Mouse (Mus musculus) urinary bladder, postnatal 14 days (tissue): ENCODE results near the gene Hist1h2ba.

ENCODE experiments used
- DNase-seq: peaks from one replicate; pipeline ENCODE4 v3.0.0; 2021; ENCODE audit warnings: low spot score

Gene Hist1h2ba

DNA sequence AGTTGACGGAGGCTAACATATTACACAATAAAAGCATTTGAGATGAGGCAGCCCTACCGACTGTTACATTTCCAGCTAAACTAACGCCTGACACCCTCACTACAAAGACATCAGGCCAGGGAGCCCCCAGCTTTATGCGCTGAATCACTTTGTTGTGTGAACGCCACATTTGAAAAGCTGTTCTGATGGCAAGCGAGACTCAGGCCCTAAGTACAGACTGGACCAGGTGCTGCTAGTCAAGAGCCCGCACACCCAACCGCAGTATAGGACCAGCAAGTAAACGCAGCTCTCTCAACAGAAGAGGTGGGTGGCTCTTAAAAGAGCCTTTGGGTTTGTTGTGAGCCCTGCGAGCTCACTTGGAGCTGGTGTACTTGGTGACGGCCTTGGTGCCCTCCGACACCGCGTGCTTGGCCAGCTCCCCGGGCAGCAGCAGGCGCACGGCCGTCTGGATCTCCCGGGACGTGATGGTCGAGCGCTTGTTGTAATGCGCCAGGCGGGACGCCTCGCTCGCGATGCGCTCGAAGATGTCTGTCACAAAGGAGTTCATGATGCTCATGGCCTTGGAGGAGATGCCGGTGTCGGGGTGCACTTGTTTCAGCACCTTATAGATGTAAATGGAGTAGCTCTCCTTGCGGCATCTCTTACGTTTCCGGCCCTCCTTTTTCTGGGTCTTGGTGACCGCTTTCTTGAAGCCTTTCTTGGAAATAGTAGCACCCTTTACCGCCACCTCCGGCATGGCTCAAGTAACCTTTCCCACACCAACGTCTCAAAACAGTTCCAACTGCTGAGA is at the start of gene Hist1h2ba:
Gene Hist1h2ba, minus strand, starts transcription at position 736 of the 790 bp plus-strand sequence.
- DNase-seq: no peak

GRCm38 (mm10) chr13:23972271-23972670 is 38.3 kb upstream of the Hist1h2ba start:
- no peak for DNase-seq

GRCm38 (mm10) chr13:23971870-23972269 is 37.9 kb upstream of the Hist1h2ba start:
- DNase-seq: no peak

- no peak for DNase-seq
These were observed 31.0 kb upstream of the Hist1h2ba start for GRCm38 (mm10) chr13:23964909-23965308.

GRCm38 (mm10) chr13:23959776-23960175 is 25.8 kb upstream of the Hist1h2ba start:
- DNase-seq: no peak

GRCm38 (mm10) chr13:23950928-23951327 is 17.0 kb upstream of the Hist1h2ba start:
- peak; percentile 22 for DNase-seq

DNA sequence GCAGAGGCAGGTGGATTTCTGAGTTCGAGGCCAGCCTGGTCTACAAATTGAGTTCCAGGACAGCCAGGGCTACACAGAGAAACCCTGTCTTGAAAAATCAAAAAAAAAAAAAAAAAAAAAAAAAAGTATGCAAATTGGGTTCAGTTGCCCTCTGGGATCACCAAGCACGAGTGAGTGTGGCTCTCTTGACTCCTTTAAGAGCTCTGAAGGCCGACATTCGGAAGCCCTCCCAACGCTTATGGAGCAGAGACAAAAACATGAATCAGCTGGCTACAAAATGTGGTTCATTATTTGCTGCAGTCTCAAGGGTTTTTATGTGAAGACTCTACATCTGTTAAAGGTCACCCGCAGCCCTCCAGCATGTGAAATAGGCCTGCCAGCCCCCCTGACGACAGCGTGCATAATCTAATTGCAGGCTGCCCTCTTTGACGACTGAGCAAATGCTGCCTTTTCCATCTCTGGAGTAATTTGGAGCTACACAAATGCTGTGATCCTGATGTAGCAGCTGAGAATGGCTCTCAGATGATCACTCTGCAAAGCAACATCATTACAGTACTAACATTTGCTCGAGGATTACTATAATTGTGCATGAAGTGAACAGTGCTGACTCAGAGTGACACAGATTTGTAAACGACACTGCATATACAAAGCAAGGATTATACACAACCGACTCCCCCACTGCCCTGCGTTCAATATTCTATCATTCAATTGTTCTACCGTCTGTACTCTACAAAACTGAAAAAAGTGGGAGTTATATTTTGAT is 15.7 kb upstream of the Hist1h2ba start:
- no peak for DNase-seq

DNA sequence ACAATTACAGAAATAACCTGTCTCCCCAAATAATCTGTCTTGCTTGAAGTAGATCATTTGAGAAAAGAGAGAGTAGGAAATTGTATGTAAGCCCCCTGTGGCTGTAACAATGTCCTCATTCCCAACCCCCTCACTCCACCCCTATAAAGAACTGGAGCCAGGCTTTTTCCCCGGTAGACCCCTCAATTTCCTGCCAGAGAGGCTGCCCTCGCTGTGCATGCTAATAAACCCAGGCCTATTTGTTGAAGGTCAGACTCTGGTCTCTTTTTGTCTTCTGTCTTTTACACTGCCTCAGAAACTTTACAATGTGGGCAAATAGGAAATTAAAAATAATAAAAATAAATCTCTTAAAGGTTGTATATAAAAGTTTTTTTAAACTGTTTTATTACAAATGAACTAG is 12.3 kb upstream of the Hist1h2ba start:
- DNase-seq: no peak

- no peak for DNase-seq
These were observed 8.9 kb upstream of the Hist1h2ba start for GRCm38 (mm10) chr13:23942861-23943260.

DNA sequence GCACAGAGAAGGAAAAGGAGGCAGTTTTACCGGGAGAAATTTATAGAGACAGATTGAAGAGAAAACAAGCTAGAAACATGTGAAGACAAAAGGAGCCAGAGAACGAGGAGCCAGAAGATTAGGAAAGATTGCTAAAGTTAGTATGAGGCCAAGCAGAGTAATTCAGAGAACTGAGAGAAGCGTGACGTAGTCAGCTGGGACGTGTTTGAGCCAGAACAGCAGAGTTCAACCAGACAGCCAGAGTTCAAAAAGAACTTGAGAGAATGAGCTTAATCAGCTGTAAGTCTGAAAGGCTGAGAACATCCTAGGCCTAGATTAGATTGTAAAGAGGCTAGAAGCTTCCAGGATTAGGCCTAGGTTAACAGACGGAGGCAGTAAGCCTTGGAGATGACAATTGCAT is 6.3 kb upstream of the Hist1h2ba start:
- no peak for DNase-seq

DNA sequence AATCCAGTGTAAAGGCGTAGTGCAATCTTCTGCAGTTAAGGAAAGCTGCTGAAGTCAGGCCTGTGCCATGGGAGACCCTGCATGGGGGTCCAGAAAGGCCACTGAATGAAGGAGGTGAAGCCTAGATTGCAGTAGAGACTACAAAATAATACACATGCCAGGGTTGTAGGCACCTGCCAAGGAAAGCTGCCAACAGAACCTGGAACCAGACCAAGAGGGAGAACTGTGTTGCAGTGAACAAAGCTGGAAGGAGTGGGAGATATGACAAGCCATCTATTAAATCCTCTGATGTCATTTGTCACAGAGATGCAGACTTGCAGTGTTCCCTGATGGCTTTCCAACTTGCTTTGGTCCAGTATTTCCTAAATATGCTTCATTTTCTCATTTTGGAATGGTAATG is 4.7 kb upstream of the Hist1h2ba start:
- DNase-seq: no peak

DNA sequence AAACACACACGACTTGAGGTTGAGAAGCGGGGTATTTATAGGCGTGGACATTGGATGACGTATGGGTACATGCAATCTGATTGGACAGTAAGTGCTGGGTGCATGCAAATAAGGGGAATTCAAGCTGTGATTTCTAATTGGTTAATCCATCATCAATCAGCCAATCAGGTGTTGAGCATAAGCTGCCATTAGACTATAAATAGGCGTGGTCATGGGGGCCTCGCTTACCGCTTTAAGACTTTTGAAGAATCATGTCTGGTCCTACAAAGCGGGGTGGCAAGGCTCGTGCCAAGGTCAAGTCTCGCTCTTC is 210 bp upstream of the Hist1h2ba start, which contains the start of gene Hist1h2aa:
Gene Hist1h2aa, plus strand, starts transcription at position 252 of the 310 bp plus-strand sequence.
- no peak for DNase-seq

DNA sequence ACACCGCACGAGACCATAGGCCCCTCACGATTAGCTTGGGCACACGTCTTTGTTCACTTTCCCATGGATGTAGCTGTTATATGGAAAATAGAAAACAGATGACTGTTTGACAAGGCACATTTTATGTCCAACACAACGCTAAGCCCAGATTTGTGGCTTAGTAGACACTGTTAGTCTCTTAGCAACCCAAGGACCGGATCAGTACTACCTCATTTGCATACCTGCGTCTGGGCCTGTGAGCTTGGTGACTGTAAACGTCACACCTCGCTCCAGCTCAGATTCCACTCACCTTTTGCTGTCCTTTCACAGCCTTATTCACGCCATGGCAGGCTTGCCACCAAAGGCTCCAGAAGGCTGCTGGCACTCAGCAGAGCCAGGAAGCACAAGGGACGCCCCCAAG is 3.1 kb downstream of the Hist1h2ba start:
- DNase-seq: no peak

GRCm38 (mm10) chr13:23930461-23930860 is 3.5 kb downstream of the Hist1h2ba start:
- DNase-seq: no peak

GRCm38 (mm10) chr13:23928637-23929036 is 5.3 kb downstream of the Hist1h2ba start:
- peak; percentile 30 for DNase-seq

- no peak for DNase-seq
These were observed 8.2 kb downstream of the Hist1h2ba start for GRCm38 (mm10) chr13:23925792-23926191.

DNA sequence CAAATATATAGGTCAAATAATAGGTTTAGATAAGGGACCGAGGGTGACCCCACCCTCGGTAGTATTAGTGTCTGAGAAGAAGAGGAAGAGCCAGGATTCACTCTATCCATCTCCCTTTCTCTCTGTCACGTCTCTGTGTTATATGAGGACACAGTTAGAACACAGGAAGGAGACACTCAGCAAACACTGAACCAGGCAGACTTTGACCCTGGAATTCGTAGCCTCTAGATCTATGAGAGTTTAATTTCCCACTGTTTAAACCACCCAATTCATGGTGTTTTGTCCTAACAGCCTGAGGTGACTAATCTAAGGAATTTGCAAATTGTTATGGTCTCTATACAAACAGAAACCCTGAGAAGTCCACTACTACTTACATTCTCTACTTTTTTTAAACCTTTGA is 16.3 kb downstream of the Hist1h2ba start:
- DNase-seq: no peak

- no peak for DNase-seq
These were observed 17.8 kb downstream of the Hist1h2ba start for GRCm38 (mm10) chr13:23916132-23916531.

DNA sequence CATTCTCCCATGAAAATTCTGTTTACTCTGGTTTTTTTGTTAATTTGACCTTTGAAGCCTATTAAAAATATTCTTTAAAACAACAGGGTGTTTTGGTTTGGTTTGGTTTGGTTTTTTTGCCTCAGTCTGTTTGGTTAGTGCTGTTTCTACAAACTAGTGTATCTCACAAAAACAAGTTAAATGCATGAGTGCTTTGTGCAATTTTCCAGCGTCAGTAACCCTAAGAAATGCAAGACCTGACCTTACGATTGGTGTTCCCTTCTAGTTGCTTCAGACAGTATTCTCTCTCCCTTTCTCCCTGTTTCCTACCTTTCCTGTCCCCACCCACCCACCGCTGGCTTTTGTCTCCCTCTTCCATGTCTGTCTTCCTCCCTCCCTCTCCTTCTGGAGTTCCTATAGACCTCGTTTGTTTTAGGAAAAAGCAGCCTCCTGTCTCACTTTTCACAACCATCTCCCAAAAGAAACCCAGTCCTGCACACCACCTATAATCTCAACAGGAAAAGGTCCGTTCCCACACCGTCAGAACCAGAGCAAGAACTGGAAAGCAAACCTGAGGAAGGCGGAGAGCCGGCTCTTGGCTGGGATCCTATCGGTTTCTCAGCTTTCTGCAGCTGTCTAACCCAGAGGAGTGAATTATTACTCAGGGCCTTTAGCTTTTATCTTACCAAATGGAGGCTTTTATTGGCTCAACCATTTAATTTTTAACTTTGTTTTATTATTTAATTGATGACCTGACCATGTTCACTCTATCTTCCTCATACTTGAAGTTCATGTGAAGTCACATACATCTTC is 19.4 kb downstream of the Hist1h2ba start, which contains the start of gene Slc17a4:
Gene Slc17a4, minus strand, starts transcription at position 634 of the 792 bp plus-strand sequence.
- no peak for DNase-seq

DNA sequence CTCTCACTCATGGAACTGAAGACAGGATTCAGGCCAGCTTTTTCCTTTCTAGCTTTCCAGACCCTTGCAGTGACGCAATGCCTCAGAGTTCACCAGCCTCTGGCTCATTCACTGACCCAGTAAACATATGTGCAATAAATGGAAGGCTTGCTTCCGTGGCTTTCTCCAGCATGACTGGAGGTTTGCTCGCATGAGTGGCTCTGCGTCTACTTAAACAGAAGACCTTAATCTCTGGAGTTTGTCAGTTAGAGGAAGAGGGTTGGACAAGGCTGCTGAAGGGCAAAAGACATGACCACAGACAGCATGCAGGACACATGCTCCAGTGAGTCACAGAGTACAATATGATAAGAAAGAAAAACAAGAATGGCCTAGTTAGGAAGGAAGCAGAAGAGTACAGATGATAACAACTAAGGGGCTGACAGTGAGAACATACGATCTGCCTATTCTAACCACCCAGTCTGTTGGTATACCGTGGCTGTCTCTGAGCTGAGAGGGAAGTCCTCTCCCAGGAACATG is 20.1 kb downstream of the Hist1h2ba start:
- DNase-seq: no peak

DNA sequence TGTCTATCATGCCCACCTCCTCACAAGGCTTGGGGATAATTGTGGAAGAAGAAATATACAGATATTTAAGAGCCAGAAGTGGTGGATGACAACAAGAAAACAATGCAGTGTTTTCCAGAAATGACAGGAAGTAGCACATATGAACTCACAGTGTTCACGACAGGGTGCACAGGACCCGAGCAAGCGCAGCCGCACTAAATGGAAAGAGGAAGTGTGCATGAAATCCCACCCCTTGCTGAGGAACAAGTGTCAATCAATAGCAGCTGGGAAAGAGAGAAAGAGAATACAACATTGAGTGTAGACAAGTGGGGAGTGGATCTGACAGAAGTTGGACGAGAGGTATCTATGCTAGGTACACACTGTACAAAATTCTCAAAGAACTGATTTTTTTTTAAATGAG is 22.6 kb downstream of the Hist1h2ba start:
- DNase-seq: no peak

DNA sequence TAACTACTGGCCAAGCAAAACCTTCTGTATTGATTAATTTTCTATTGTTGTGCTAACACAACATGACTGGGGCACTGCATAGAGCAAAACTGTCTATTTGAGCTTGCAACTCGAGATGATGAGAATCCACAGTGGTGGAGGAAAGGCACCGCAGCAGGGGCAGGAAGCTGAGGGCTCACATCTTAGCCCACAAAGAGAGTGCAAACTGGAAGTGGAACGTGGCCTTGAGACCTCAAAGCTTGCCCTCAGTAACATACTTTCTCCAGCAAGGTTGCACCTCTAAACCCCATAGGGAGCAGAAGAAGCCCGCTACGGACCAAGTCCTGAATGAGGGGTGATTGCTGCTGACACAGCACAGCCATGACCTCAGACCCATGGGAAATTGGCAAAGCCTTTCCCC is 23.8 kb downstream of the Hist1h2ba start:
- DNase-seq: no peak
